Mouse (Mus musculus) olfactory bulb, adult 2 months (tissue): ENCODE data around the gene Zgrf1. TPM values are rescaled to one million over a fixed set of nuclear protein-coding genes. Genes with fewer than 3 reads are reported as not detected.

ENCODE experiments used
- H3K27ac ChIP-seq: fragments of 200-500 bp; 2 replicates; pipeline ENCODE4 v1.5.1; 2012; ENCODE audit warnings: low read depth, low read length; ENCODE audit not compliant: insufficient read depth
- H3K4me1 ChIP-seq: fragments of 200-500 bp; 2 replicates; pipeline ENCODE4 v1.6.1; 2012; ENCODE audit warnings: low read length; ENCODE audit not compliant: control insufficient read depth, insufficient read depth
- H3K4me3 ChIP-seq: fragments of 200-500 bp; 2 replicates; pipeline ENCODE4 v1.5.1; 2012; ENCODE audit warnings: mild to moderate bottlenecking, low read depth, low read length, moderate library complexity; ENCODE audit not compliant: insufficient read depth
- CTCF ChIP-seq: fragments of 200-500 bp; IDR thresholded peaks from 2 replicates; pipeline ENCODE4 v1.5.1; 2012; ENCODE audit warnings: low read depth, mild to moderate bottlenecking, low read length, moderate library complexity; ENCODE audit not compliant: insufficient read depth
- POLR2A ChIP-seq: fragments of 200-500 bp; IDR thresholded peaks from 2 replicates; pipeline ENCODE4 v1.6.1; 2012; ENCODE audit warnings: mild to moderate bottlenecking, low read depth, low read length, moderate library complexity; ENCODE audit not compliant: insufficient read depth
- WGBS: fragments of 180-500 bp; shearing (Covaris S2); methylation state at CpG from one replicate; pipeline ENCODE4 v1.1.7; 2018; 5-methylcytosine and 5-hydroxymethylcytosine counted together
- polyA plus RNA-seq: library from polyadenylated mRNA; stranded (reverse); fragments of >200 nt; gene quantifications from 2 replicates; pipeline ENCODE4 v1.2.4, GENCODE M21; 2012; ENCODE audit warnings: low replicate concordance; ENCODE audit not compliant: missing spikeins, insufficient read depth, insufficient read length

The Zgrf1 gene
- polyA plus RNA-seq, 1 experiment, result not detected

DNA sequence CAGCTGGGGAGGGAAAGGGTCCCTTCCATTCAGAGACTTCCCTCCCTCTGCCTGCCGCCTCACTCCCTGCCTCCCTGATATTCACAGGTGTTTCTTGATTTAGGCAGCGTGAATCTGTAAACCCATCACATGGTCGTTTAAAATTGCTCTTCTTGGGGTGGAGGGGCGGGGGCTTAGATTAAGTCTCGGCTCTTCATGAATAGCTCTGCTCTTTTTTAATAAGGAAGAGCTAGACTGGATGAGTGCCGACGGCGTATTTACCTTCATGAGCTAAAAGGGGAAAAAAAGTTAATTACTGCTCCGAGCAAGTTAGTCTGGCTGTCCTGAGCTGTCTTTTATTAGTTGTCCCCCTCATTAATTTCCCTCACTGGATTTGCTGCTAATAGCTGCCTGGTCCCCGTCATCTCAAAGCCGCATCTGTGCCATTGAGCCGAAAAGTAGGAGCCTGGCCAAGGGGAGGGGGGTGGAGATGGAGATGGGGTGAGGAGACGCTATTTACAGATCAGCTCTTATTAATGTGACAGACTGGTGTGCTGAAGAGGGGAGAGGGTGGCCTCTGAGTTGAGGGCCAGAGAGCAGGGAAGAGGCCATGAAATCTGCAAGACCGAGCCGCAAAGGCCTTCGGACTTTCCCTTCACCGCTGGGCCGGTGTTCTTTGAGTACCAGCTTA is 93.0 kb downstream of the Zgrf1 start:
- 40% methylated on average over 18 of the region's 18 CpGs for WGBS
- Histone ChIP-seq H3K27ac (no peak overlapping the region), H3K4me3 (no peak overlapping the region), H3K4me1 (no peaks in the 10 kb centered on the region)
- TF ChIP-seq CTCF, result no peak
- no peak for TF ChIP-seq POLR2A

DNA sequence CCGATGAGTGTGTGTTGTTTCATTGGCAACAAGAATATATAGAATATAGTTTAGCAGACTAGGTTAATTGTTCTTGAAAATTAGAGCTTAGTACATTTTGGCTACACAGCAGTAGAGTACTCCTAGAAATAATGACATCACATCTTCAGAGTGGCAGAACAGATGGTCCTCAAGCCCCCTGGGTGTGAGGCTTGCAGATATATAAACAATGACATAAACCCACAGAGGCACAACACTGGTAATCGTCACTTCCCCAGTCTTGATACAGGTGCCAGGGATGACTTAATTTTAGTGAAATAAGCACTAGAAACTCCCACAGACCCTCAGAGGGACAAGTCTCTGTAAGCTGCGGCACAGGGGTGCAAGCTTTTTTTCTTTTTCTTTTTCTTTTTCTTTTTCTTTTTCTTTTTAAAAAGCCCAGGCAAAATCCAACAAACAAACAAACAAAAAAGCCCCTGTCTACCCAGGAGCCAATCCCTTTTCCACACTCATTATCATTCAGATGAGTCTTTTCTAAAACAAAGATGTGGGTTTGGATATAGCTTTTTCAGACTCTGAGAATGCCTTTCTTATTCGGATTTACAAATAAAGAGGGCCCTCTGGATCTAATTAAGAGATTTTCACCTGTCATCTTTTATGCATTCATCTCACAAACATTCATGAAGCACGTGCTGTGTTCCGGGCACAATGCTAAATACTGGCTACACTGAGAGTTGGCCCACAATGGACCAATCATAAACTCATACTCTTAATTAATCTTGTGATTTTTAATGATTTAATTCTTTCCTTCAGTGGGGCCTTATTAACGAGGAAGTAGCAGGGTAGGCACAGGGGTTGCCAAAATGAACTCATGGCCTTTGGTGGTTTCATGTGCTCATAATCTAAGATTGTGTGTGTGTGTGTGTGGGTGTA is 98.7 kb downstream of the Zgrf1 start:
- H3K4me1 ChIP-seq, result no peaks in the 10 kb centered on the region
- H3K27ac ChIP-seq, result no peak overlapping the region
- WGBS, result 43% methylated on average over 7 of the region's 7 CpGs
- TF ChIP-seq CTCF (no peak), POLR2A (no peak)
- H3K4me3 ChIP-seq, result no peak overlapping the region

DNA sequence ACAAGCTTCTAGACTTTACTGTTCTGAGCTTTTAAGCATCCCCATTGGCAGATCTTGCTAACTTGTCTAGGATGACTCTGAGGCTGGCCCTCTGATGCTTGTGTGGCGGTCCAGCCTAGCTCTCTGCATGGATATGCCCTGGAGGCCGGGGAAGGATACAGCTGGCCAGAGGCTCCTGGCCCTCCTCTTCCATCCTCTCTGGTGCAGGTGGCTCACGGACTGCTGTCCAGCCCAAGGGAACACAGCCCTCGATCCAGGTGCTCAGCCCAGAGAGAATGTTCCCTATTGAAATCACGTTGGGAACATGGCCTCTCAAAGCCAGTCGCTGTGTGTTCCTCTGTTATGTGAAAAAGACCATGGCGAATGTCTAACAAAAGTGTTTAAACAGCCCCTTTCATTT is 107.4 kb downstream of the Zgrf1 start:
- H3K4me3 ChIP-seq, result no peak overlapping the region
- WGBS, result 92% methylated on average over 7 of the region's 7 CpGs
- no peaks in the 10 kb centered on the region for H3K4me1 ChIP-seq
- no peak overlapping the region for H3K27ac ChIP-seq
- TF ChIP-seq CTCF, result no peak
- no peak for TF ChIP-seq POLR2A

DNA sequence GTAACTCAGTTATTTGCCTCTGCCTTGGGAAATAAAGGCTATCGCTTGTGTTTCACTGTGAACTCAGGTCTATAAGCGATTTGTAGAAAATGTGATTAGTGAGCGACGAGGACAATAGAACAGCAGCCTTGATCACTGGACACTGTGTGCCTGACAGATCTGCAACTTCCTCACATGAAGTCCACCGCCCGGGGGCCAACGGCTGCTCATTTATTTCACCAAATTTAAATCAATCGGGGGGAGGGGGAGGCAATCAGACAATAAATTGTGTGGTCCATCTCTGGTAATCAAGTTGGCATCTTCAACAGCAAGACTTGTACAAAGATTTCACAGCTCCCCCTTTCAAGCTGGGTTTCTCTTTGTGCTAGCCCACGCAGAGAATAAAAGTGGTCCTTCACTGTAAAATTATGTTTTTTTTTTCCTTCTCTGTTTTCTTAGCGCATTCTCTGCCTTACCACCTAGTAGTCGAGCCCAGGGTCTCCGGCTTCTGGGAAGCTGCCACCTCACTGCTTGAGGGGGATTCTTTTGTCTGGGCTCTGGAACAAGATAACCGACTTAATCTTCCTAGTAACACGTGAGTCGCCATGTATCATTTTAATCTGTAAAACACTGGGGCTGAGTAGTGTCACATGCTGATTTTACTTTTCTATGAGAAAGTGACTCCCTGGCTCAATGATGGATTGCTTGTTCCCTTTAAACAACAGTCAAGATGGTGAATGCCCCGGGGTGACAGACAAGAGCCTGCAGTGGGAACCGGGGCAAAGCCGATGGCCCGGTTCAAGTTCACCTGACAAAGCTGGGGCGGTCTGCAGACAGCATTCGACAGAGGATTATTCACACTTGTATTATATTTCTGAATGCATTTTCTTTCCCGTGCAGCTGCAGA is 108.6 kb downstream of the Zgrf1 start:
- 37% methylated on average over 22 of the region's 22 CpGs for WGBS
- no peak overlapping the region for H3K27ac ChIP-seq
- H3K4me3 ChIP-seq, result no peak overlapping the region
- no peaks in the 10 kb centered on the region for H3K4me1 ChIP-seq
- no peak for TF ChIP-seq POLR2A

Other genes starting within 250 kb of the Zgrf1 start
- 423 and 477 TPM in 2 replicates for gene Ank2, start 54.1 kb upstream of the Zgrf1 start, polyA plus RNA-seq
- gene Larp7, start 140 bp upstream of the Zgrf1 start, polyA plus RNA-seq, result not detected in 2 replicates
- not detected in 2 replicates for gene Neurog2, start 79.6 kb downstream of the Zgrf1 start, polyA plus RNA-seq
- not detected in 2 replicates for gene Alpk1, start 227.0 kb downstream of the Zgrf1 start, polyA plus RNA-seq
- gene Tifa, start 236.3 kb downstream of the Zgrf1 start, polyA plus RNA-seq, result not detected in 2 replicates